Mouse (Mus musculus) liver, embryonic 11.5 days (tissue): ENCODE results near the gene Cd79b. TPM values are rescaled to one million over a fixed set of nuclear protein-coding genes. Genes with fewer than 3 reads are reported as not detected.
A peak's percentile ranks its signal among the peaks of the same experiment; 100 is the strongest.

Experiments
- ATAC-seq: fragments of 200-750 bp; cut with Nextera tagmentation; replicated peaks from 2 replicates; pipeline ENCODE4 v1.8.0; 2017; ENCODE audit warnings: moderate number of reproducible peaks, mild to moderate bottlenecking, moderate TSS enrichment, moderate library complexity; ENCODE audit not compliant: low FRiP score
- DNase-seq: peaks from one replicate; pipeline ENCODE4 v3.0.0-alpha.2; 2017; ENCODE audit warnings: low spot score
- H3K27ac ChIP-seq: fragments of 300-500 bp; sonication (generic); 2 replicates; pipeline ENCODE4 v1.5.1; 2014; ENCODE audit warnings: mild to moderate bottlenecking, low read depth, low read length, control low read depth
- H3K27me3 ChIP-seq: fragments of 300-500 bp; sonication (generic); replicated peaks from 2 replicates; pipeline ENCODE4 v1.6.1; 2014; ENCODE audit warnings: low read length, mixed read lengths; ENCODE audit not compliant: control insufficient read depth, insufficient read depth
- H3K36me3 ChIP-seq: fragments of 300-500 bp; sonication (generic); 2 replicates; pipeline ENCODE4 v1.6.1; 2014; ENCODE audit warnings: mild to moderate bottlenecking, low read length, moderate library complexity, mixed read lengths; ENCODE audit not compliant: control insufficient read depth, insufficient read depth
- H3K4me1 ChIP-seq: fragments of 300-500 bp; sonication (generic); replicated peaks from 2 replicates; pipeline ENCODE4 v1.6.1; 2014; ENCODE audit warnings: low read length, mixed read lengths; ENCODE audit not compliant: control insufficient read depth, insufficient read depth
- H3K4me2 ChIP-seq: fragments of 300-500 bp; sonication (generic); 2 replicates; pipeline ENCODE4 v1.6.1; 2014; ENCODE audit warnings: mild to moderate bottlenecking, control low read depth, moderate library complexity
- H3K4me3 ChIP-seq: fragments of 300-500 bp; sonication (generic); 2 replicates; pipeline ENCODE4 v1.5.1; 2014; ENCODE audit warnings: low read depth, low read length, control low read depth
- H3K9ac ChIP-seq: fragments of 300-500 bp; sonication (generic); 2 replicates; pipeline ENCODE4 v1.6.1; 2014; ENCODE audit warnings: low read depth, low read length, control low read depth
- H3K9me3 ChIP-seq: fragments of 300-500 bp; sonication (generic); 2 replicates; pipeline ENCODE4 v1.6.1; 2016; ENCODE audit warnings: low read length, inconsistent platforms, mixed read lengths; ENCODE audit not compliant: control insufficient read depth
- WGBS: fragments of 180-500 bp; shearing (Covaris S2); extraction: QIAGEN DNeasy Blood & Tissue Kit; methylation state at CpG from one replicate; pipeline ENCODE4 v1.1.7; 2014; 5-methylcytosine and 5-hydroxymethylcytosine counted together
- polyA plus RNA-seq: library from polyadenylated mRNA; unstranded; fragments of >200 nt; fragmentation: Nextera tagmentation; extraction: Ambion mirVana; gene quantifications from 2 replicates; pipeline ENCODE4 v1.2.1, GENCODE M21; 2014

Gene Cd79b
- polyA plus RNA-seq, 1 experiment from 2014 or later = 5.9 TPM

- no peak overlapping the region for H3K4me3 ChIP-seq
- H3K9me3 ChIP-seq = no peaks in the 10 kb centered on the region
- H3K36me3 ChIP-seq = peaks cover 47% of the 10 kb centered on the region
- DNase-seq (no peak), ATAC-seq (no peak)
- 78% methylated on average over 5 of the region's 5 CpGs for WGBS
- peak overlapping the region; percentile 20; the same call in 1 of the 2 replicates for H3K27ac ChIP-seq
- H3K9ac ChIP-seq = no peak overlapping the region
- peak overlapping the region; percentile 46 for H3K4me2 ChIP-seq
- peaks cover 35% of the 10 kb centered on the region for H3K4me1 ChIP-seq
- H3K27me3 ChIP-seq = no peaks in the 10 kb centered on the region
These were observed 46.7 kb downstream of the Cd79b start for GRCm38 (mm10) chr11:106267871-106268270.

GRCm38 (mm10) chr11:106267311-106267852 lies 47.2 kb downstream of the Cd79b start:
- Histone ChIP-seq H3K9me3 (no peaks in the 10 kb centered on the region), H3K4me3 (no peak overlapping the region), H3K27me3 (no peaks in the 10 kb centered on the region), H3K36me3 (peaks cover 51% of the 10 kb centered on the region), H3K4me2 (peak overlapping the region; percentile 29; the same call in 1 of the 2 replicates), H3K9ac (no peak overlapping the region), H3K4me1 (peaks cover 35% of the 10 kb centered on the region), H3K27ac (0 out of 2 replicates have a peak overlapping the region, but pooled peaks have one; percentile 15)
- no peak for ATAC-seq
- 72% methylated on average over 15 of the region's 15 CpGs for WGBS
- no peak for DNase-seq

GRCm38 (mm10) chr11:106266431-106266830 lies 48.1 kb downstream of the Cd79b start:
- H3K27ac ChIP-seq = no peak overlapping the region
- WGBS = 89% methylated on average over 10 of the region's 10 CpGs
- no peak overlapping the region for H3K4me3 ChIP-seq
- peaks cover 31% of the 10 kb centered on the region for H3K4me1 ChIP-seq
- peaks cover 61% of the 10 kb centered on the region for H3K36me3 ChIP-seq
- no peak overlapping the region for H3K4me2 ChIP-seq
- H3K9ac ChIP-seq = no peak overlapping the region
- no peaks in the 10 kb centered on the region for H3K9me3 ChIP-seq
- ATAC-seq (no peak), DNase-seq (no peak)
- no peaks in the 10 kb centered on the region for H3K27me3 ChIP-seq

- H3K27me3 ChIP-seq = no peaks in the 10 kb centered on the region
- H3K9ac ChIP-seq = no peak overlapping the region
- no peaks in the 10 kb centered on the region for H3K9me3 ChIP-seq
- no peak overlapping the region for H3K27ac ChIP-seq
- no peak for DNase-seq
- no peak for ATAC-seq
- WGBS = 87% methylated on average over 4 of the region's 4 CpGs
- H3K36me3 ChIP-seq = peaks cover 68% of the 10 kb centered on the region
- no peak overlapping the region for H3K4me2 ChIP-seq
- no peak overlapping the region for H3K4me3 ChIP-seq
- peaks cover 26% of the 10 kb centered on the region for H3K4me1 ChIP-seq
These were observed 49.0 kb downstream of the Cd79b start for GRCm38 (mm10) chr11:106265570-106265969.

GRCm38 (mm10) chr11:106264988-106265387 lies 49.6 kb downstream of the Cd79b start:
- WGBS = 91% methylated on average over 15 of the region's 15 CpGs
- H3K27me3 ChIP-seq = no peaks in the 10 kb centered on the region
- ATAC-seq (no peak), DNase-seq (no peak)
- H3K4me1 ChIP-seq = peaks cover 22% of the 10 kb centered on the region
- no peak overlapping the region for H3K27ac ChIP-seq
- no peak overlapping the region for H3K9ac ChIP-seq
- H3K4me2 ChIP-seq = no peak overlapping the region
- H3K4me3 ChIP-seq = no peak overlapping the region
- H3K9me3 ChIP-seq = no peaks in the 10 kb centered on the region
- H3K36me3 ChIP-seq = peaks cover 68% of the 10 kb centered on the region

- DNase-seq (no peak), ATAC-seq (no peak)
- 87% methylated on average over 9 of the region's 9 CpGs for WGBS
These were observed 50.6 kb downstream of the Cd79b start for GRCm38 (mm10) chr11:106263963-106264362.

More at GRCm38 (mm10) chr11:106263963-106264362, 50.6 kb downstream of the Cd79b start:
- Histone ChIP-seq H3K4me2 (no peak overlapping the region), H3K4me1 (peaks cover 18% of the 10 kb centered on the region), H3K4me3 (no peak overlapping the region), H3K27me3 (no peaks in the 10 kb centered on the region), H3K36me3 (peaks cover 72% of the 10 kb centered on the region), H3K27ac (no peak overlapping the region), H3K9ac (no peak overlapping the region), H3K9me3 (no peaks in the 10 kb centered on the region)

Other genes starting within 250 kb of the Cd79b start
- 12.8 and 13.8 TPM in 2 replicates for gene Taco1, start 248.7 kb downstream of the Cd79b start, polyA plus RNA-seq
- gene Map3k3, start 230.1 kb downstream of the Cd79b start, polyA plus RNA-seq = 12.8 and 17.4 TPM in 2 replicates
- not detected in 2 replicates for gene Gm10840, start 153.9 kb downstream of the Cd79b start, polyA plus RNA-seq
- 172 and 182 TPM in 2 replicates for gene Limd2, start 153.9 kb downstream of the Cd79b start, polyA plus RNA-seq
- 22.0 and 24.3 TPM in 2 replicates for gene Strada, start 112.6 kb downstream of the Cd79b start, polyA plus RNA-seq
- gene Ccdc47, start 98.4 kb downstream of the Cd79b start, polyA plus RNA-seq = 73.3 and 76.0 TPM in 2 replicates
- 63.3 and 68.2 TPM in 2 replicates for gene Ddx42, start 97.8 kb downstream of the Cd79b start, polyA plus RNA-seq
- 110 and 117 TPM in 2 replicates for gene Ftsj3, start 58.7 kb downstream of the Cd79b start, polyA plus RNA-seq
- gene Psmc5, start 58.6 kb downstream of the Cd79b start, polyA plus RNA-seq = 304 and 310 TPM in 2 replicates
- gene Smarcd2, start 41.8 kb downstream of the Cd79b start, polyA plus RNA-seq = 60.3 and 62.9 TPM in 2 replicates
- 0.66 and 1.2 TPM in 2 replicates for gene Tcam1, start 38.1 kb downstream of the Cd79b start, polyA plus RNA-seq
- not detected in 2 replicates for gene Gh, start 12.9 kb downstream of the Cd79b start, polyA plus RNA-seq
- gene Scn4a, start 38.5 kb upstream of the Cd79b start, polyA plus RNA-seq = not detected in 2 replicates
- not detected in 2 replicates for gene Prr29, start 50.7 kb upstream of the Cd79b start, polyA plus RNA-seq
- 36.2 and 41.6 TPM in 2 replicates for gene Icam2, start 73.3 kb upstream of the Cd79b start, polyA plus RNA-seq
- 6.3 and 7.5 TPM in 2 replicates for gene Ern1, start 173.1 kb upstream of the Cd79b start, polyA plus RNA-seq